Mouse (Mus musculus): ENCODE results near the gene Fem1b.

GRCm38 (mm10) chr9:62838146-62838505 is 26.4 kb upstream of the Fem1b start:
- TF ChIP-seq POLR2A (IDR thresholded peaks at IDR 0.05; ENCODE audit: borderline replicate concordance, control insufficient read depth, low read depth, low read length), result no peak
- TF ChIP-seq CTCF (IDR thresholded peaks at IDR 0.05; ENCODE audit: control insufficient read depth, insufficient read depth, low read length), result no peak
